Mouse (Mus musculus): Measurements from ENCODE around the gene Esrrb.

Esrrb gene

GRCm38 (mm10) chr12:86501728-86502127, 140.8 kb downstream of the Esrrb start:
- DNase-seq (ENCODE audit: low spot score): no peak

GRCm38 (mm10) chr12:86503921-86504320, 143.0 kb downstream of the Esrrb start:
- no peak for DNase-seq (ENCODE audit: low spot score)

GRCm38 (mm10) chr12:86504321-86504720, 143.4 kb downstream of the Esrrb start:
- no peak for DNase-seq (ENCODE audit: low spot score)

GRCm38 (mm10) chr12:86507741-86508140, 146.8 kb downstream of the Esrrb start:
- no peak for DNase-seq (ENCODE audit: low spot score)

GRCm38 (mm10) chr12:86508313-86508988, 147.5 kb downstream of the Esrrb start:
- DNase-seq (ENCODE audit: low spot score): no peak

- no peak for DNase-seq (ENCODE audit: low spot score)
These were observed 148.7 kb downstream of the Esrrb start for GRCm38 (mm10) chr12:86509295-86510279.

GRCm38 (mm10) chr12:86512335-86512734, 151.4 kb downstream of the Esrrb start:
- DNase-seq (ENCODE audit: low spot score): no peak

GRCm38 (mm10) chr12:86513596-86513995, 152.7 kb downstream of the Esrrb start:
- DNase-seq (ENCODE audit: low spot score): no peak

GRCm38 (mm10) chr12:86516602-86517001, 155.7 kb downstream of the Esrrb start:
- no peak for DNase-seq (ENCODE audit: low spot score)

- DNase-seq (ENCODE audit: low spot score): no peak
These were observed 156.8 kb downstream of the Esrrb start for GRCm38 (mm10) chr12:86517721-86518120.

GRCm38 (mm10) chr12:86518746-86519145, 157.8 kb downstream of the Esrrb start:
- DNase-seq (ENCODE audit: low spot score): no peak

GRCm38 (mm10) chr12:86534283-86534682, 173.4 kb downstream of the Esrrb start:
- no peak for DNase-seq (ENCODE audit: low spot score)

GRCm38 (mm10) chr12:86537799-86538198, 176.9 kb downstream of the Esrrb start:
- no peak for DNase-seq (ENCODE audit: low spot score)

- no peak for DNase-seq (ENCODE audit: low spot score)
These were observed 177.8 kb downstream of the Esrrb start for GRCm38 (mm10) chr12:86538711-86539110.

GRCm38 (mm10) chr12:86539511-86539910, 178.6 kb downstream of the Esrrb start:
- DNase-seq (ENCODE audit: low spot score): no peak

GRCm38 (mm10) chr12:86547808-86548207, 186.9 kb downstream of the Esrrb start:
- DNase-seq (ENCODE audit: low spot score): no peak

GRCm38 (mm10) chr12:86553037-86553436, 192.1 kb downstream of the Esrrb start:
- DNase-seq (ENCODE audit: low spot score): no peak

- DNase-seq (ENCODE audit: low spot score): no peak
These were observed 196.0 kb downstream of the Esrrb start for GRCm38 (mm10) chr12:86556796-86557517.

GRCm38 (mm10) chr12:86558889-86559288, 198.0 kb downstream of the Esrrb start:
- DNase-seq (ENCODE audit: low spot score): no peak

- no peak for DNase-seq (ENCODE audit: low spot score)
These were observed 201.8 kb downstream of the Esrrb start for GRCm38 (mm10) chr12:86562705-86563104.

- DNase-seq (ENCODE audit: low spot score): no peak
These were observed 205.1 kb downstream of the Esrrb start for GRCm38 (mm10) chr12:86565996-86566395.
